Mouse (Mus musculus) limb, embryonic 14.5 days (tissue): ENCODE measurements around the gene Akap8l. TPM values are rescaled to one million over a fixed set of nuclear protein-coding genes. Genes with fewer than 3 reads are reported as not detected.

Source experiments
- ATAC-seq: fragments of 200-750 bp; cut with Nextera tagmentation; 2 replicates; pipeline ENCODE4 v1.8.0; 2017; ENCODE audit warnings: low read depth, moderate number of reproducible peaks, moderate TSS enrichment; ENCODE audit not compliant: low FRiP score
- DNase-seq: peaks from one replicate; pipeline ENCODE4 v3.0.0-alpha.2; 2015; ENCODE audit warnings: low spot score
- H3K27ac ChIP-seq: fragments of 300-500 bp; sonication (generic); replicated peaks from 2 replicates; pipeline ENCODE4 v1.5.1; 2014; ENCODE audit warnings: low read depth, mild to moderate bottlenecking, low read length, moderate library complexity, mixed read lengths
- H3K27me3 ChIP-seq: fragments of 300-500 bp; sonication (generic); 2 replicates; pipeline ENCODE4 v1.6.1; 2014; ENCODE audit warnings: low read length, mixed read lengths; ENCODE audit not compliant: control insufficient read depth, insufficient read depth
- H3K36me3 ChIP-seq: fragments of 300-500 bp; sonication (generic); 2 replicates; pipeline ENCODE4 v1.6.1; 2014; ENCODE audit warnings: mild to moderate bottlenecking, low read length, moderate library complexity, mixed read lengths; ENCODE audit not compliant: control insufficient read depth, insufficient read depth
- H3K4me1 ChIP-seq: fragments of 300-500 bp; sonication (generic); 2 replicates; pipeline ENCODE4 v1.6.1; 2014; ENCODE audit warnings: antibody characterized with exemption, low read length, mixed read lengths; ENCODE audit not compliant: control insufficient read depth, insufficient read depth
- H3K4me2 ChIP-seq: fragments of 300-500 bp; sonication (generic); replicated peaks from 2 replicates; pipeline ENCODE4 v1.6.1; 2014; ENCODE audit warnings: low read depth, mild to moderate bottlenecking, low read length, moderate library complexity; ENCODE audit not compliant: severe bottlenecking
- H3K4me3 ChIP-seq: fragments of 300-500 bp; sonication (generic); replicated peaks from 2 replicates; pipeline ENCODE4 v1.5.1; 2014; ENCODE audit warnings: low read length
- H3K9ac ChIP-seq: fragments of 300-500 bp; sonication (generic); 2 replicates; pipeline ENCODE4 v1.6.1; 2014; ENCODE audit warnings: mild to moderate bottlenecking, low read depth, low read length, moderate library complexity; ENCODE audit not compliant: severe bottlenecking
- H3K9me3 ChIP-seq: fragments of 300-500 bp; sonication (generic); 2 replicates; pipeline ENCODE4 v1.6.1; 2016; ENCODE audit warnings: low read length; ENCODE audit not compliant: control insufficient read depth
- POLR2A ChIP-seq: fragments of 200-500 bp; IDR thresholded peaks from 2 replicates; pipeline ENCODE4 v1.8.0; 2012; ENCODE audit warnings: inconsistent platforms, mild to moderate bottlenecking, moderate library complexity, borderline replicate concordance; ENCODE audit not compliant: insufficient read depth, insufficient read length; ENCODE audit errors: extremely low read depth
- WGBS: fragments of 180-500 bp; shearing (Covaris S2); extraction: QIAGEN DNeasy Blood & Tissue Kit; methylation state at CpG from one replicate; pipeline ENCODE4 v1.1.7; 2014; 5-methylcytosine and 5-hydroxymethylcytosine counted together
- polyA plus RNA-seq, 2 experiments: library from polyadenylated mRNA; depleted of rRNA in 1 of 2; stranded (reverse) in 1 of 2; unstranded in 1 of 2; fragments of >200 nt; fragmentation: Nextera tagmentation in 1 of 2; extraction: Ambion mirVana in 1 of 2; gene quantifications; 2 replicates each; pipeline versions ENCODE4 v1.2.1 to v1.2.3; 2012 to 2014

Gene Akap8l
- polyA plus RNA-seq, 2 experiments, result 67.5 to 157 TPM

DNA sequence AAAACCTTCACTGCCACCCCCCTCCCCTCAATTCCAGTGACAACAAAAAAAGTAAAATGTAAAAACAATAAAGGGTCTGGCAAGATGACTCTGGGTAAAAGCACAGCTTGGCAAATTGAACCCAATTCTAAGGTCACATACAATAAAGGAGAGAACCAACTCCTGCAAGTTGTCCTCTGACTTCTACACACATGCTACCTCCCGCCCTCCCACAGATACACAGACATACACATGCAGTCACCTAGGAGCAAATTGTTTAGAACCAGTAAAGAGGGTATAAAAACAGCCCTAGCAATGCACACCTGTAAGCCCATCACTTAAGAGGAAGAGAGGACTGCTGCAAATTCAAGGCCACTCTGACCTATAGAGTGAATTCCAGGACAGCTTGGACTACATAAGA, 27.6 kb downstream of the Akap8l start:
- H3K36me3 ChIP-seq, result peaks cover 39% of the 10 kb centered on the region
- no peaks in the 10 kb centered on the region for H3K27me3 ChIP-seq
- WGBS, result 90% methylated on average over 1 of the region's 1 CpGs
- no peak for TF ChIP-seq POLR2A
- H3K4me2 ChIP-seq, result no peak overlapping the region
- H3K27ac ChIP-seq, result no peak overlapping the region
- no peak overlapping the region for H3K9ac ChIP-seq
- DNase-seq (no peak), ATAC-seq (no peak)
- peaks cover 10% of the 10 kb centered on the region for H3K4me1 ChIP-seq
- no peak overlapping the region for H3K4me3 ChIP-seq
- H3K9me3 ChIP-seq, result no peaks in the 10 kb centered on the region

DNA sequence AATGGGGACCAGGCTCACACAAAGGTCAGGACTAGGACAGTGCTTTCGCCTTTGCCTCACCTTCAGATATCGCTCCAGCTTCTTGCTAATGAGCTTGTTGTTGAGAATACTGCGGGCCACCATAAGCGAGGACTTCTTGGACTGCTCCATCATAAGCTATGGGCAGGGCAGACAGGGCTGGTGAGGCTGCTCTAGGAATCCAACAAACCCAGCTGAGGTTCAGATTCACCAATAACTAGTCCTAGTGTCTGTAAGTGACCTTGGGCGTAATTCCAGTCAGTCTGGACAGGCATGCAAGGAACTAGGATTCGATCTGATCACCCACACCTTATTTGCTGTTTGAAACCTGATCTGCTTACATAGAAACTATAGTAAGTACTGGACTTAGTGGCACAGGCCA, 28.6 kb downstream of the Akap8l start:
- Histone ChIP-seq H3K36me3 (peaks cover 40% of the 10 kb centered on the region), H3K9ac (peak overlapping the region; percentile 89), H3K4me2 (peak overlapping the region; percentile 80), H3K4me1 (peaks cover 10% of the 10 kb centered on the region), H3K9me3 (no peaks in the 10 kb centered on the region), H3K4me3 (peak overlapping the region; percentile 95), H3K27ac (peak overlapping the region; percentile 74), H3K27me3 (no peaks in the 10 kb centered on the region)
- 16% methylated on average over 6 of the region's 6 CpGs for WGBS
- DNase-seq (no peak), ATAC-seq (no peak)
- no peak for TF ChIP-seq POLR2A

DNA sequence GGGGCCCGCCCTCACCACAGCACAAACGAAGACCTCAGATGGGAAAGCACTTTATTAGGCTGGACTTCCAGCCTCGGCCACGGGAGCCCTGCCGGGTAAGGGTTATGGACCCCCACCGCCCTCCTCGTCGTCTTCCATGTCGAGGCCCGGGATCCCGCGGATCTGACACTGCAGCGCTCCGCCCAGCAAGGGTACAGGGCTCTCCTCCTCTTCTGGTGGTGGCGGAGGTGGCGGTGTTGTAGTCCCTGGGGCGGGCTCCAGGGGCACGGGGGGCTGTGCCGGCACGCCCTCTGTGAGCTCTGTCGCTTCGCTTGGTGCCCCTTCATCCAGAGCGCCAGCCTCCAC, 29.0 kb downstream of the Akap8l start:
- peak overlapping the region; percentile 74 for H3K27ac ChIP-seq
- peak; percentile 74; the same call in 1 of the 2 replicates for TF ChIP-seq POLR2A
- peaks cover 40% of the 10 kb centered on the region for H3K36me3 ChIP-seq
- H3K27me3 ChIP-seq, result no peaks in the 10 kb centered on the region
- H3K9ac ChIP-seq, result peak overlapping the region; percentile 89
- no peaks in the 10 kb centered on the region for H3K9me3 ChIP-seq
- H3K4me1 ChIP-seq, result peaks cover 10% of the 10 kb centered on the region
- ATAC-seq (peak; percentile 50), DNase-seq (no peak)
- H3K4me2 ChIP-seq, result peak overlapping the region; percentile 80
- under 1% methylated on average over 23 of the region's 23 CpGs for WGBS
- peak overlapping the region; percentile 95 for H3K4me3 ChIP-seq

DNA sequence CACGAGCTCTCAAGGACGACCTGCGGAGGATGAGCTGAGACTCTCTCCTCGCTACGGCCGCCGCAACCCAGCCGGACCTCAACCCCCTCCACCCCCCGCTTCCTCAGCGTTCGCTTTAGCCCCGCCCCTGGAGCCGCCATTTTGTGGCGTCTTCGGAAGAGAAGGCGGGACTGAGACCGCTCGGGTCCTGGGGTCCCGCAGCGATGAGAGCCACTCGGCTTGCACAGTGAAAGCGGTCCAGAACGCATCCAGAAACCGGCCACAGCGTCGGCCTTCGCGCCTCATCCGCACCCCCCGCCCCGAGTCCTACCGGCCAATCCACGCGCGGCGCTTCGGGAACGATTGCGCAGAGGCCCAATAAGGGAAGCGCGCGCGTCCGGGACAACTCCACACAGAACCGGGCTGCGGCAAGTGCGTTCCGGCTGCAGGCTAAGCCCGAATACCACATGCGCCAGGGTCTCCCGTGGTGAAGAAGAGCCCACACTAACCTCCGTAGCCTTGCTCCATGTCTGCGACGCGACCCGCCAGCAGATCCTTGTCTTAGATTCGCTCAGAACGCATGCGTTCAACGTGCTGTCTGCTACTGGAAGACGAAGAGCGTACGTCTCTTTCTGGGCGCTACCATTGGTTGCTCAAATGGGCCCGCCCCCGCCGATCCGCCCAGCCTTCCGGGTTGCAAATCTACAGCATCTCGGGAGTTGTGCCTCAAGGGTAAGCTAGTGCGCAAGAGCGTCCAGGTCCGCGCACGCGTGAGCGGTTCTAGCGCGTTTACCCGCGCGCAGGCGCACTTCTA, 29.6 kb downstream of the Akap8l start, which contains the start of gene Akap8:
TSS of gene Akap8 (minus strand) at position 642 of the 793 bp plus-strand sequence.
- peak within 1 kb of the TSS; percentile 80 for H3K4me2 ChIP-seq
- peak within 1 kb of the TSS; percentile 93 for H3K27ac ChIP-seq
- H3K9me3 ChIP-seq, result no peaks in the 10 kb centered on the region
- H3K36me3 ChIP-seq, result peaks cover 41% of the 10 kb centered on the region
- under 1% methylated on average over 82 of the region's 83 CpGs for WGBS
- H3K4me3 ChIP-seq, result peak within 1 kb of the TSS; percentile 95
- DNase-seq (peak; percentile 99), ATAC-seq (peak; percentile 95)
- H3K4me1 ChIP-seq, result peaks cover 10% of the 10 kb centered on the region
- peak; percentile 42; the same call in 1 of the 2 replicates for TF ChIP-seq POLR2A
- no peaks in the 10 kb centered on the region for H3K27me3 ChIP-seq
- H3K9ac ChIP-seq, result peak within 1 kb of the TSS; percentile 89

DNA sequence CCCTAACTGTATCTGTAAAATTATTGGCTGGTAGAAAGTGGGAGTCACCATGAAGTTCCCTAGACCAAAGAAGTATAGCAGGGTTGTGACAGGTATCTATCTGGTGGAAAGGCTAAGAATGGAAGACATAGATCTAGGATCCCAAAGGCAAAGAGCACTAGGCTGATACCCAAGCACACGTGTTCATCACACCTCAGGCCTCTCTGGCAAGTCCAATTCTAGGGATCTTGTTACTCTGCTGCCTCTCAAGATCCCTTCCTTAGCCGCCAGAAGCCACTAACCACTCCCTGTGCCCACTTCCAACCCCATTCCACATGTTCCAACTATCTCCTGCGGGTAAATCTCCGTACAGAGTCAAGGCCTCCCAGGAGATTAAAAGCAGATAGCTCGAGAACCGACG, 30.5 kb downstream of the Akap8l start:
- H3K27ac ChIP-seq, result peak overlapping the region; percentile 93
- 0% methylated on average over 7 of the region's 7 CpGs for WGBS
- ATAC-seq, result no peak

More for the DNA sequence above, 30.5 kb downstream of the Akap8l start:
- Histone ChIP-seq H3K9ac (peak overlapping the region; percentile 89), H3K4me3 (peak overlapping the region; percentile 95), H3K36me3 (peaks cover 48% of the 10 kb centered on the region), H3K4me2 (peak overlapping the region; percentile 78), H3K27me3 (no peaks in the 10 kb centered on the region), H3K4me1 (peaks cover 10% of the 10 kb centered on the region), H3K9me3 (no peaks in the 10 kb centered on the region)
- DNase-seq, result no peak
- TF ChIP-seq POLR2A, result no peak
